Mouse (Mus musculus) embryonic facial prominence, embryonic 11.5 days (tissue): Measurements from ENCODE around the gene Bicc1. TPM values are rescaled to one million over a fixed set of nuclear protein-coding genes. Genes with fewer than 3 reads are reported as not detected.
"Not testable (repeated sequence)": the region's sequence is repeated elsewhere in the genome, so short reads cannot be mapped to it uniquely, and the experiment has no call there.

Experiments
- ATAC-seq: fragments of 200-750 bp; cut with Nextera tagmentation; replicated peaks from 2 replicates; pipeline ENCODE4 v1.8.0; 2017; ENCODE audit warnings: low read depth; ENCODE audit not compliant: insufficient number of reproducible peaks, low FRiP score, low TSS enrichment
- DNase-seq: peaks from one replicate; pipeline ENCODE4 v3.0.0-alpha.2; 2015; ENCODE audit warnings: low spot score
- H3K27ac ChIP-seq: fragments of 300-500 bp; sonication (generic); replicated peaks from 2 replicates; pipeline ENCODE4 v1.5.1; 2014; ENCODE audit warnings: mild to moderate bottlenecking, low read depth, low read length, control low read depth
- H3K27me3 ChIP-seq: fragments of 300-500 bp; sonication (generic); 2 replicates; pipeline ENCODE4 v1.6.1; 2014; ENCODE audit warnings: mild to moderate bottlenecking, low read length, moderate library complexity, mixed read lengths; ENCODE audit not compliant: control insufficient read depth, insufficient read depth
- H3K36me3 ChIP-seq: fragments of 300-500 bp; sonication (generic); replicated peaks from 2 replicates; pipeline ENCODE4 v1.6.1; 2014; ENCODE audit warnings: low read depth, mild to moderate bottlenecking, low read length, moderate library complexity, mixed read lengths; ENCODE audit not compliant: control insufficient read depth, insufficient read depth
- H3K4me1 ChIP-seq: fragments of 300-500 bp; sonication (generic); 2 replicates; pipeline ENCODE4 v1.6.1; 2014; ENCODE audit warnings: low read length, mixed read lengths; ENCODE audit not compliant: control insufficient read depth, insufficient read depth
- H3K4me2 ChIP-seq: fragments of 300-500 bp; sonication (generic); 2 replicates; pipeline ENCODE4 v1.6.1; 2014; ENCODE audit warnings: low read depth, mild to moderate bottlenecking, control low read depth, low read length, moderate library complexity
- H3K4me3 ChIP-seq: fragments of 300-500 bp; sonication (generic); 2 replicates; pipeline ENCODE4 v1.5.1; 2014; ENCODE audit warnings: low read depth, low read length, control low read depth
- H3K9ac ChIP-seq: fragments of 300-500 bp; sonication (generic); replicated peaks from 2 replicates; pipeline ENCODE4 v1.6.1; 2014; ENCODE audit warnings: mild to moderate bottlenecking, control low read depth, low read length
- H3K9me3 ChIP-seq: fragments of 300-500 bp; sonication (generic); replicated peaks from 2 replicates; pipeline ENCODE4 v1.6.1; 2016; ENCODE audit warnings: mild to moderate bottlenecking, low read length, inconsistent platforms, mixed read lengths; ENCODE audit not compliant: control insufficient read depth
- WGBS: fragments of 180-500 bp; shearing (Covaris S2); extraction: QIAGEN DNeasy Blood & Tissue Kit; methylation state at CpG from one replicate; pipeline ENCODE4 v1.1.7; 2014; 5-methylcytosine and 5-hydroxymethylcytosine counted together
- polyA plus RNA-seq: library from polyadenylated mRNA; unstranded; fragments of >200 nt; fragmentation: Nextera tagmentation; extraction: Ambion mirVana; gene quantifications from 2 replicates; pipeline ENCODE4 v1.2.1, GENCODE M21; 2014

The Bicc1 gene
- polyA plus RNA-seq, 1 experiment from 2014 or later, result 10.4 TPM

- Histone ChIP-seq H3K9me3 (no peaks in the 10 kb centered on the region), H3K9ac (no peak overlapping the region), H3K4me2 (no peak overlapping the region), H3K27me3 (no peaks in the 10 kb centered on the region; the same call in 1 of the 2 replicates), H3K4me1 (no peaks in the 10 kb centered on the region), H3K36me3 (no peaks in the 10 kb centered on the region), H3K27ac (no peak overlapping the region), H3K4me3 (no peak overlapping the region)
- WGBS, result 73% methylated on average over 5 of the region's 5 CpGs
- no peak for ATAC-seq
- DNase-seq, result no peak
Observed at GRCm38 (mm10) chr10:70952770-70953147, 206.7 kb downstream of the Bicc1 start.

DNA sequence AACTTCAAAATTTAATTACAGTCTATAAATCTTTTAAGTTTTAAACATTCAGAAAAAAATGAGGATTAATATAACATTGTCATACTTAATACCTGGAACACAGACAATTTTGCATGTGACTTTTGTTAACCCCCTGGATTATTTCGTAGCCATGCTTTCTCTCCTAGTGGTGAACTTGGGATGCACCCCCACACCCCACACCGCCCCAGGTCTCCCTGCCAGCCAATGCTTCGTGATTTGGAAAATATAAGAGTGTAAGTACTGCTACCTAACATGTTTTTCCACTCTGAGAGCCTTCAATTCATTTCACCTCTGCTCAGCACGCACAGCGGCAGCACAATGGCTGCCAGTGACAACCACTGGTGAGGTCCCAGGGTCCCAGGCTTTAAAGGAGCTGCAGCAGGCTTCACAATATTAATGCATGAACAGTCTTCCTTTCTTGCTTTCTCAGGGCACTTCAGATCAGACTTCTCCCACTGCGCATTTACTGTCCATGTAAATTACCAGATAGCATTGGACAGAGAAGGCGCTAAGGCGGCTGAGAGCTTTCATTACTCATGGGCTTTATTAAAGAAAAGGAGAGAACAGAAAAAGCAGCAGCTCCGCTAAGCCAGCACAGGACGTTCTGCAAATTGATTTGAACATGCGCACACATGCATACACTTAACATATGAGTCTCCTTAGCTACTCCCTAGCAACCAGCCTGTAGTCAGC is 207.3 kb downstream of the Bicc1 start:
- Histone ChIP-seq H3K4me2 (no peak overlapping the region), H3K36me3 (no peaks in the 10 kb centered on the region), H3K9me3 (no peaks in the 10 kb centered on the region), H3K27me3 (no peaks in the 10 kb centered on the region; the same call in 1 of the 2 replicates), H3K9ac (no peak overlapping the region), H3K4me1 (no peaks in the 10 kb centered on the region), H3K4me3 (no peak overlapping the region), H3K27ac (no peak overlapping the region; the same call in 1 of the 2 replicates)
- WGBS, result 67% methylated on average over 11 of the region's 11 CpGs
- DNase-seq (peak; percentile 52), ATAC-seq (no peak)

GRCm38 (mm10) chr10:70950105-70950424 is 209.4 kb downstream of the Bicc1 start:
- no peak overlapping the region for H3K27ac ChIP-seq
- no peaks in the 10 kb centered on the region; the same call in 1 of the 2 replicates for H3K27me3 ChIP-seq
- 50% methylated on average over 3 of the region's 3 CpGs for WGBS
- H3K9me3 ChIP-seq, result no peaks in the 10 kb centered on the region
- H3K9ac ChIP-seq, result no peak overlapping the region
- no peak overlapping the region for H3K4me2 ChIP-seq
- DNase-seq (no peak), ATAC-seq (0 out of 2 replicates have a peak, but pooled peaks have one; percentile 22)
- H3K4me3 ChIP-seq, result no peak overlapping the region
- H3K36me3 ChIP-seq, result no peaks in the 10 kb centered on the region
- H3K4me1 ChIP-seq, result no peaks in the 10 kb centered on the region

GRCm38 (mm10) chr10:70949254-70950104 is 210.0 kb downstream of the Bicc1 start:
- Histone ChIP-seq H3K9me3 (no peaks in the 10 kb centered on the region), H3K36me3 (no peaks in the 10 kb centered on the region), H3K4me2 (0 out of 2 replicates have a peak overlapping the region, but pooled peaks have one; percentile 7), H3K4me1 (no peaks in the 10 kb centered on the region), H3K9ac (no peak overlapping the region), H3K27me3 (no peaks in the 10 kb centered on the region; the same call in 1 of the 2 replicates), H3K27ac (no peak overlapping the region), H3K4me3 (no peak overlapping the region)
- ATAC-seq (0 out of 2 replicates have a peak, but pooled peaks have one; percentile 50), DNase-seq (peak; percentile 54)
- WGBS, result 28% methylated on average over 23 of the region's 23 CpGs

GRCm38 (mm10) chr10:70948276-70948675 is 211.2 kb downstream of the Bicc1 start:
- Histone ChIP-seq H3K4me2 (no peak overlapping the region), H3K4me1 (no peaks in the 10 kb centered on the region), H3K36me3 (no peaks in the 10 kb centered on the region), H3K9me3 (no peaks in the 10 kb centered on the region), H3K27ac (no peak overlapping the region), H3K9ac (no peak overlapping the region), H3K4me3 (no peak overlapping the region), H3K27me3 (no peaks in the 10 kb centered on the region; the same call in 1 of the 2 replicates)
- DNase-seq (no peak), ATAC-seq (no peak)
- 87% methylated on average over 10 of the region's 10 CpGs for WGBS

- WGBS, result 92% methylated on average over 13 of the region's 13 CpGs
- ATAC-seq, result not testable (repeated sequence)
Observed at GRCm38 (mm10) chr10:70946121-70946520, 213.4 kb downstream of the Bicc1 start.

DNA sequence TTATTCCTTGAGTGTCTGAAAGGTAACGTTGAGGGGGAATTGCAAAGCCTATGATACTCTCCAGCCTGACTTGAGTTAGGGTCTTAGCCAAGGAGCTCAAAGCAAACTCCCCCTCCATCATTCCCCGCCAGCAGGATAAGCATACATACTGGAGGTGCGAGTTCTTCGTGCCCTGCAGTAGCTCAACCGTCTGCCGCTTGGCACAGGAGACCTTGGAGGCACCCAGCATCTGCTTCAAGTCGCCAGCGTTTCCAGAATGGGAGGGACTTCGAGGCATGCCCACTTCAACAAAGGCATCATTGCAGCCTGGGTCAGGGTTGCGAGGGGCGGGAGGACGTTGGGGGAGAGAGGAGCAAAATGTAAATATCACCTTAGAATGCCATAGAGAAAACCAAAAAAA is 214.4 kb downstream of the Bicc1 start:
- H3K4me1 ChIP-seq, result no peaks in the 10 kb centered on the region
- no peak for ATAC-seq
- H3K27ac ChIP-seq, result no peak overlapping the region
- no peaks in the 10 kb centered on the region; the same call in 1 of the 2 replicates for H3K27me3 ChIP-seq
- no peak overlapping the region for H3K4me2 ChIP-seq
- H3K36me3 ChIP-seq, result no peaks in the 10 kb centered on the region
- WGBS, result 87% methylated on average over 12 of the region's 12 CpGs
- H3K4me3 ChIP-seq, result no peak overlapping the region
- no peak overlapping the region for H3K9ac ChIP-seq
- no peak for DNase-seq
- H3K9me3 ChIP-seq, result no peaks in the 10 kb centered on the region

More at GRCm38 (mm10) chr10:70946121-70946520, 213.4 kb downstream of the Bicc1 start:
- H3K27ac ChIP-seq, DNase-seq, H3K4me1 ChIP-seq, H3K9ac ChIP-seq, H3K4me3 ChIP-seq, H3K9me3 ChIP-seq, H3K27me3 ChIP-seq, H3K4me2 ChIP-seq, H3K36me3 ChIP-seq: not testable (repeated sequence)

GRCm38 (mm10) chr10:70941623-70942022 is 217.9 kb downstream of the Bicc1 start:
- H3K27me3 ChIP-seq, result no peaks in the 10 kb centered on the region
- H3K4me3 ChIP-seq, result no peak overlapping the region
- H3K4me1 ChIP-seq, result no peaks in the 10 kb centered on the region
- H3K9ac ChIP-seq, result no peak overlapping the region
- no peaks in the 10 kb centered on the region for H3K36me3 ChIP-seq
- DNase-seq (no peak), ATAC-seq (no peak)
- no peaks in the 10 kb centered on the region for H3K9me3 ChIP-seq
- 85% methylated on average over 6 of the region's 6 CpGs for WGBS
- H3K4me2 ChIP-seq, result no peak overlapping the region
- no peak overlapping the region for H3K27ac ChIP-seq
